Mouse (Mus musculus) MEL-GATA-1-ER (cell line): ENCODE measurements around the gene Syt11.
A peak's percentile ranks its signal among the peaks of the same experiment; 100 is the strongest.
"Not testable (repeated sequence)": the region's sequence is repeated elsewhere in the genome, so short reads cannot be mapped to it uniquely, and the experiment has no call there.

Experiments used
- DNase-seq: peaks from one replicate; pipeline ENCODE4 v3.0.0-alpha.2; 2012; ENCODE audit warnings: low read depth; ENCODE audit errors: extremely low read depth

Gene Syt11

DNA sequence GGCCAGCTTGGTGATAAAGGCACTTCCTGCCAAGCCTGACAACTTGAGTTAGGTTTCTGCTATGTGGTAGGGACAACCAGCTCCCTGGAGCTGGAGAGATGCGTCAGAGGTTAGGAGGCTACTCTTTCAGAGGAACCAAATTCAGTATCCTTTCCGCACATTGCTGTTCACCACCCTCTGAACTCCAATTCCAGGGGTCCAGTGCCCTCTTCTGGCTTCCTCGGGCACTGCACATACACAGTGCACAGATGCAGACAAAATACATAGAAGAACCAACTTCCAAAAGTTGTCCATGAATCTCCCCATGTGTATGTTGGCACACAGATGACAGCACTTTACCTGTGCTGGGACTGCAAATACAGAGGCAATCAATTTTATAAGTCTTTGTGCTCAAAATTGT lies 36.3 kb downstream of the Syt11 start:
- DNase-seq, result peak; percentile 66

DNA sequence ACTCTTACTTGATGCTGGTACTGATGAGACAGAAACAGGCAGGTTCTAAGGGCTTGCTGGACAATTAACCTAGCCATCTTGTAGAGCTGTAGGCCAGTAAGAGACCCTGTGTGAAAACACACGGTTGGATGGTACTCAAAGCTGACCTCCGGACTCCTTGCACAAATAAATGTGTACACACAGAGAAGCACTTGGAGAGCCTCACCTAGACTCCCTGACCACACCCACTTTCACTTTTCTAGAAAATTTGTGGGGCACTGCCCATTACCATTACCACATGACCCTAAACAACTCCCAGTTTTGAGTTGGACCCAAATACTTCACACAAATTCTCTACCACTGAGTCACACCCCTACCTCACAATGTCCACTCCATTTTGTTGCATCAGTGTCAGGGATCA lies 38.4 kb downstream of the Syt11 start:
- no peak for DNase-seq

DNA sequence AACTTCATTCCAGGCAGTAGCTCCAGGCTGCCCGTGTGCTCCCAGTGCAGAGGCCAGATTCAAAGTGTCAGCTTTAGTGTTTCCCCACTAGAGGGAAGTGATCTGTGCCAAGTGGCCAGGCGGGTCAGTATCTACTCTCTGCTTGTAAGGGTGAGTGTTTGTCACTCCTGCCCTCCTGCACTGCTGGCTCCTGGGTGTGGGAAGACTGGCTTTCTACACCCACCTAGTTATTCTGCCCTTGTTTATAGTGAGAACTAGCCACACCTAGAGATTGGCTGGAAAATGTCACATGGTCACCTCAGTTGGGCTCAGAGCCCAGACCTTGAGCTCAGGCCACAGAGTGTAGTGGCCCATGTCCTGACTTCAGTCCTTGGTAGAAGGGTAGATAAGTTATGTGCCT lies 55.9 kb downstream of the Syt11 start:
- DNase-seq, result no peak

- peak; percentile 85 for DNase-seq
Measured at GRCm38 (mm10) chr3:88717831-88718230, 57.1 kb downstream of the Syt11 start.

- DNase-seq, result no peak
Measured at GRCm38 (mm10) chr3:88717198-88717798, 57.7 kb downstream of the Syt11 start.

DNA sequence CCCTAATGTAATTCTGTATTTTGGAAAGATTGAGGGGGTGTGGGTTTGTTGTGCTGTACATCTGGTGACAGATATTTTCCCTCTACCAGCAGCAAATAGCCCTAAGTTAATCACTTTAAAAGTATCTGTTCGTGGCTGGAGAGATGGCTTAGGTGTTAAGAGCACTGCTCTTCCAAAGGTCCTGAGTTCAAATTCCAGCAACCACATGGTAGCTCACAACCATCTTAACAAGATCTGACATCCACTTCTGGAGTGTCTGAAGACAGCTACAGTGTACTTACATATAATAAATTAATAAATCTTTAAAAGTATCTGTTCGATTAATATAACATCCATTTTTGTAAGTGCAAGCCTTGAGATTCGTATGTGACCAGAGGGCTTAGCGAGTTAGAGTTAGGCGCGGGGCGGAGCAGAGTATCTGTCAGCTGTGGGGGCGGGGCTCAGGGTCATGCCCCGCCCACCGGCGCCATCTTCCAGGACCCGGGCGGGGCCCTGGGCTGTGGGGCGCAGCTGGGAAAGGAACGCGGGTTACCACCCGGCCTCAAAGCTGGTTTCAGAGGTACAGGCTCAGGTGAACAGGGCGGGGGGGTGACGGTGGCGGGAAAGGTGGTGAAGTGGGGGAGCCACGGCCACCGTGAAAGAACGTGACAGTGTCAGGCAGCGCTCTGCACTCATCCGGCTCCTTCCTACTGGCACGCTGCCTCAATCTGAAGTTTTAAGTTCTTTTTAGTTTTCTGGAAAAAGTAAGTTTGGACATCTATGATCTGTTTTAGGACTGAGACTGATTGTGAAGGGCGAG lies 58.4 kb downstream of the Syt11 start, which contains the start of gene Rit1:
Gene Rit1, plus strand, starts transcription at position 440 of the 799 bp plus-strand sequence.
- DNase-seq, result peak; percentile 68

DNA sequence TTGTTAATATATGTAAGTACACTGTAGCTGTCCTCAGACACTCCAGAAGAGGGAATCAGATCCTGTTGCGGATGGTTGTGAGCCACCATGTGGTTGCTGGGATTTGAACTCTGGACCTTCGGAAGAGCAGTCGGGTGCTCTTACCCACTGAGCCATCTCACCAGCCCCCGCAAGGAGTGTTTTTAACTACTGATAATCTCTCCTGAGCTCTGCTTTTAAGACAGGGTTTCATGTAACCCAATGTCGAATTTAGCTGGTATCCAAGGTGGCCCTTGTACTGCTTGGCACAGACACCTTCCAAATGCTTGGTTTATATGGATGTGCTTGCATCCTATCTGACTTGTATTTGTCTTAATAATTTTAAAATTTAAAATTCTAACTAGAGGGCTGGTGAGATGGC lies 59.2 kb downstream of the Syt11 start:
- DNase-seq, result not testable (repeated sequence)

DNA sequence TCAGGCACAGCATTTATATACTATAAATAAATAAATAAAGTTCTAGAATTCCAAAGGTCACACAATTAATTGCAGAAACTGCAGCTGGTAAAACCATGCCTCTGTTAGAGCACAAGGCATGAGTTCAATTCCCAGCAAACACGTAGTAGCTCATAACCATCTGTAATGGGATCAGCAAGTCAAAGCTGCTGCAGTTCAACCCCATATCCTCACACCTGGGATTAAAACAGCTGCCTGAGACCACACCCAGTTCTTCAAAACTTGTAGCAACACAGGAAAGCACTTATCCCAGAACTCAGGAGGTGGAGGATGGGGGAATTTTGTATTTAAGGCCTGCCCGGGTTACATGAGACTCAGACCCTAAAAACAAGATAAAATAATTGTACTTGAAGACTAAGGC lies 60.2 kb downstream of the Syt11 start:
- DNase-seq, result no peak

GRCm38 (mm10) chr3:88713709-88714108 lies 61.3 kb downstream of the Syt11 start:
- DNase-seq, result peak; percentile 25

GRCm38 (mm10) chr3:88701222-88701621 lies 73.7 kb downstream of the Syt11 start:
- DNase-seq, result no peak

- no peak for DNase-seq
Measured at GRCm38 (mm10) chr3:88700247-88700646, 74.7 kb downstream of the Syt11 start.

DNA sequence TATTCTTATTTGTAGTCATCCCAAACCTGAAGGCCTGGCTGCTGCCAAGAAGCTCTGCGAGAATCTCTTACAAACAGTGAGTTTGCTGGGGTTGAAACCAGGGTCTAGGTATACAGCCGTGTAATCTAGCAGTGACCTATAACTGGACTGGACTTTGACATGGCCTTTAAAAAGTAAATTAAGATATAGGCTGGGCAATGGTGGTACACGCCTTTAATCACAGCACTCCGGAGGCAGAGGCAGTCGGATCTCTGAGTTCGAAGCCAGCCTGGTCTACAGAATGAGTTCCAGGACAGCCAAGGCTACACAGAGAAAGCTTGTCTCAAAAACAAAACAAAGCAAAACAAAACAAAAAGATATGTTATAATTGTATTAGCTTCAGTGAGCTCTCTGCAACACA lies 76.1 kb downstream of the Syt11 start:
- no peak for DNase-seq

DNA sequence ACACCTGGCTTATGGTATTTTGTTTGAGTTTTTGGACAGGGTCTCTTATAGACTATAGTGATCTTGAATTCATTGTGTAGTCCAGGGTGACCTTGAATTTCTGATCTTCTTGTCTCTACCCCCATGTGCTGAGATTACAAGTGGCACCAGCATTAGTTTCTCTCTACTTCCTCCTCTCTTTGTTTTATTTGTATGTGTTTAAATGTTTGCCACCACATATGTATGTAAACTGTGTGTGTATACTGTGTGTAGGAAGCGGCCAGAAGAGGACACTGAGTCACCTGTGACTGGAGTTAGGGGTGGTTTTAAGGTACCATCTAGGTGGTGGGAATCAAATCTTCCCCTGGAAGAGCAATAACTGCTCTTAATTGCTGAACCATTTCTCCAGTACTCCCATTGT lies 76.9 kb downstream of the Syt11 start:
- no peak for DNase-seq

GRCm38 (mm10) chr3:88695545-88695944 lies 79.4 kb downstream of the Syt11 start:
- DNase-seq, result no peak
